Mouse (Mus musculus): ENCODE data around the gene Chd2. TPM values are rescaled to one million over a fixed set of nuclear protein-coding genes. Genes with fewer than 3 reads are reported as not detected.
"Not testable (repeated sequence)": the region's sequence is repeated elsewhere in the genome, so short reads cannot be mapped to it uniquely, and the experiment has no call there.

Chd2 gene
- polyA plus RNA-seq, 1 experiment from 2014 or later = 70.9 TPM

GRCm38 (mm10) chr7:73583400-73583799, 41.8 kb upstream of the Chd2 start:
- 89% methylated on average over 7 of the region's 7 CpGs for WGBS
- peak overlapping the region; percentile 43; the same call in 1 of the 2 replicates for H3K27ac ChIP-seq (ENCODE audit: low read depth, low read length)
- ATAC-seq (ENCODE audit: low FRiP score, low TSS enrichment) = no peak

DNA sequence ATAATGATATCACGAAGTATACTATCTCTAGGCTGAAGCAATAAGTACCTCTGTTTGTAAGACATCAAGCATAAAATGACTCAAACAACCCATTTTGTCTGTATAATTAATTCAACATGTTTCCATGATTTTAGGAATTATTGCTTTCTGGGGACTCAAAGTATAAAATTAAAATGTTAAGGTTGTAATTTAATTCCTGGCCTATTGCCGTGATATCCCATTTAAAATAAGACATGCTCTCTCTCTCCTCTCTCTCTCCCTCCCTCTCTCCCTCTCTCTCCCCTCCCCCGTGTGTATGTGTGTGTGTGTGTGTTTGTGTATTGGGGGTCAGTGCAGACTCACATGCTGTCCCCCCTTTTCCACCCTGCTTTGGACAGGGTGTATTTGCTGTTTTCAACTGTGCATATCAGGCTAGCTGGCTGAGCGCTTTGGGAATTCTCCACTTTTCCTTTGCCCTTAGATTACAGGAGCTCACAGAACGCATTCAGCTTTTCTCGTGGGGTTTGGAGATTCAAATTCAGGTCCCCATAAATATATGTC, 40.3 kb upstream of the Chd2 start:
- no peak overlapping the region for H3K4me3 ChIP-seq (ENCODE audit: low read length)
- H3K9me3 ChIP-seq (ENCODE audit: control insufficient read depth, low read length) = no peaks in the 10 kb centered on the region
- no peak for ATAC-seq (ENCODE audit: low FRiP score, low TSS enrichment)
- H3K4me2 ChIP-seq (replicated peaks; ENCODE audit: low read depth, low read length) = no peak overlapping the region
- H3K36me3 ChIP-seq (ENCODE audit: control insufficient read depth, insufficient read depth, low read length) = no peaks in the 10 kb centered on the region
- WGBS = 51% methylated on average over 6 of the region's 6 CpGs
- peaks cover 14% of the 10 kb centered on the region; the same call in 1 of the 2 replicates for H3K4me1 ChIP-seq (ENCODE audit: control insufficient read depth, insufficient read depth, low read length)
- no peak overlapping the region for H3K27ac ChIP-seq (ENCODE audit: low read depth, low read length)
- H3K27me3 ChIP-seq (ENCODE audit: control insufficient read depth, insufficient read depth, low read length) = no peaks in the 10 kb centered on the region
- H3K9ac ChIP-seq (ENCODE audit: low read depth, low read length) = no peak overlapping the region

More at GRCm38 (mm10) chr7:73583400-73583799, 41.8 kb upstream of the Chd2 start:
- Histone ChIP-seq H3K9ac (ENCODE audit: low read depth, low read length) (no peak overlapping the region), H3K27me3 (ENCODE audit: control insufficient read depth, insufficient read depth, low read length) (no peaks in the 10 kb centered on the region), H3K4me1 (ENCODE audit: control insufficient read depth, insufficient read depth, low read length) (peaks cover 14% of the 10 kb centered on the region; the same call in 1 of the 2 replicates), H3K36me3 (ENCODE audit: control insufficient read depth, insufficient read depth, low read length) (no peaks in the 10 kb centered on the region), H3K4me3 (ENCODE audit: low read length) (no peak overlapping the region), H3K4me2 (replicated peaks; ENCODE audit: low read depth, low read length) (no peak overlapping the region), H3K9me3 (ENCODE audit: control insufficient read depth, low read length) (no peaks in the 10 kb centered on the region)

DNA sequence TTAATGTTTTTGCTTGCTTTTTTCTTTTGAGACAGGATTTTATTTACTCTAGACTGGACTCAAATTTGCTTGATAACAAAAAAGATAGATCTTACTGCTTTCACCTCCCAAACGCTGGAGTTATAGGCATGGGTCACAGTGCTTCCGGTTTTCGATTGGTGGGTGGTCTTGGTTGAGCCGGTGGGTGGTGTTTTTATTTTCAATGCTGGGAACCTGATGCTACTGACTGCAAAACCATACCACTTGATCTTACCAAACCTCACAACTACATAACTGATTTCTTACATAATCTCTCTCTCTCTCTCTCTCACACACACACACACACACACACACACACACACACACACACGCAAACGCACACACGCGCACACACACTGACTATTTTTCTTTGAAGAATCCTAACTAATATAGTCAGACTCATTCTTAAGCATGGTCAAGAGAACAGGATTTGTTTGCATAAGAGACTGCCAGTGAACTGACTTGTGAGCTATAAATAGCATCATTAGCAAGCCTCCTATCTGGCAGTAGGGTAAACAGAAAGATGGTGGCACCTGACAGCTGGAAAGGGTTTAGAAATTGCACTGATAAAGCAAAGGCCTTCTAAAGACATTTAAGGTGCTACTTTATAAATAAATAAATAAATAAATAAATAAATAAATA, 37.6 kb upstream of the Chd2 start:
- Histone ChIP-seq H3K36me3 (ENCODE audit: control insufficient read depth, insufficient read depth, low read length) (no peaks in the 10 kb centered on the region), H3K27ac (ENCODE audit: low read depth, low read length) (no peak overlapping the region), H3K4me2 (replicated peaks; ENCODE audit: low read depth, low read length) (no peak overlapping the region), H3K9ac (ENCODE audit: low read depth, low read length) (no peak overlapping the region), H3K9me3 (ENCODE audit: control insufficient read depth, low read length) (no peaks in the 10 kb centered on the region), H3K27me3 (ENCODE audit: control insufficient read depth, insufficient read depth, low read length) (no peaks in the 10 kb centered on the region), H3K4me1 (ENCODE audit: control insufficient read depth, insufficient read depth, low read length) (peaks cover 4% of the 10 kb centered on the region; the same call in 1 of the 2 replicates), H3K4me3 (ENCODE audit: low read length) (no peak overlapping the region)
- peak; percentile 26; the same call in 1 of the 2 replicates for ATAC-seq (ENCODE audit: low FRiP score, low TSS enrichment)
- WGBS = 50% methylated on average over 8 of the region's 8 CpGs

DNA sequence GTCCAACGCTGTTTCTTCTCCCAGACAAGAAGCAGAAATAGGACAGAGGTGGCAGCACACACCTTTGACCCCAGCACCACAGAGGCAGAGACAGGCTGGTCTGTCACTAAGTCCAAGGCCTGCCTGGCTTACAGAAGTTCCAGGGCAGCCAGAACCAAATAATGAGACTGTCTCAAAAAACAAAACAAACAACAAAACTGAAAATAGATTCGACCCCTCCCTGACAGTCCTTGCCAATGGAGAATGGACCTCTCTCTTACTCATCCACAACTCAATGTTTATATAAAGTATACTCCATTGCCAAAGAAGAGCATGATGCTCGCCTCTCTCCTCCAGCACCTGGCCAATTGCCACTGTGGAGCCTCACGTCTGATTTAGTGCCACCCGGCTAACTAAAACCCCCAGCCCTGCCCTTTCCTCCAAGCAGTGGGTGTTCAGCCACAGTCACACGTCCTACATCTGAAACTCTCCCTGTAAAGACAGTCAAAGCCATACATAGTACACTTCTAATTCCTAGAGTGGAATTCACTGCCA, 36.3 kb upstream of the Chd2 start:
- Histone ChIP-seq H3K27ac (ENCODE audit: low read depth, low read length) (no peak overlapping the region), H3K9me3 (ENCODE audit: control insufficient read depth, low read length) (no peaks in the 10 kb centered on the region), H3K36me3 (ENCODE audit: control insufficient read depth, insufficient read depth, low read length) (no peaks in the 10 kb centered on the region), H3K27me3 (ENCODE audit: control insufficient read depth, insufficient read depth, low read length) (no peaks in the 10 kb centered on the region), H3K9ac (ENCODE audit: low read depth, low read length) (no peak overlapping the region), H3K4me3 (ENCODE audit: low read length) (no peak overlapping the region), H3K4me1 (ENCODE audit: control insufficient read depth, insufficient read depth, low read length) (no peaks in the 10 kb centered on the region; the same call in 1 of the 2 replicates), H3K4me2 (replicated peaks; ENCODE audit: low read depth, low read length) (no peak overlapping the region)
- ATAC-seq (ENCODE audit: low FRiP score, low TSS enrichment) = no peak
- WGBS = 78% methylated on average over 6 of the region's 6 CpGs

DNA sequence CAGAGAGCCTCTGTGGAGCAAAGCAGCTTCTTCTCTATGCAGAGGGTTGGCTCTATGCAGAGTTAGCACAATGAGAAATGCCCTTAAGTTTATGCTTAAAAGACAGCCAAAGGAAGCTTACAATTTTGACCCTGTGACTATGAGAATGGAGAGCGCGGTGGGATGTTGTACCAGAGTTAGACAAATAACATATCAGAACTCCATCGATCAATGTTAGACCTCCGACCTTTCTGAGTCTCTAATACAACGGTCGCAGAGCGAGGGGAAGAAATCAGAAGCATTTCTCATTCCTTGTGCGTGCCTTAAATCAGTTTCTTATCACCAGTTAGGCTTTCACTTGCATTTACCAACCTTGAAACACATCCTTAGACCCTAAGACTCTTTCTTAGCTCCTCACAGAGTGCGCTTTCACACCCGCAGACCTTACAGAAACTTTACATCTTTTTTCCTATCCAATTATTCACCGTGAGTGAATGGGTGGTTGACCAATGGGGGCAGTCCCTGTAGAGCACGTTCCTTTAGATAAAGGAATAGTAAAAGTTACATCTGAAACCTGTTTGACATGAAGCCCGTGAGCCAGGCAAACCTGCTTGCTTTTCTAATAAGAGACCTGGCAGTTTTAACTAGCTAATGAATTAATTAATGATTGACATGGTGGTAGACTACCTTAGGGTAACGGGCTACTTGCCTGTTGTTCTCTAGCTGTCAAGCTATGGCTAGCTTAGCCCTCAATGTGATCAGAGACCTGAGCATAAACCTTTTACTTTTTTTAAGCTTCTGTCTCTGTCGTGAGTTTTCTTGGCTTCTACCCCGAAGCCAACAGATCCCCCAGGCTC, 34.7 kb upstream of the Chd2 start:
- Histone ChIP-seq H3K9me3 (ENCODE audit: control insufficient read depth, low read length) (no peaks in the 10 kb centered on the region), H3K4me3 (ENCODE audit: low read length) (no peak overlapping the region), H3K36me3 (ENCODE audit: control insufficient read depth, insufficient read depth, low read length) (no peaks in the 10 kb centered on the region), H3K9ac (ENCODE audit: low read depth, low read length) (no peak overlapping the region), H3K27ac (ENCODE audit: low read depth, low read length) (no peak overlapping the region), H3K27me3 (ENCODE audit: control insufficient read depth, insufficient read depth, low read length) (no peaks in the 10 kb centered on the region), H3K4me2 (replicated peaks; ENCODE audit: low read depth, low read length) (no peak overlapping the region), H3K4me1 (ENCODE audit: control insufficient read depth, insufficient read depth, low read length) (no peaks in the 10 kb centered on the region; the same call in 1 of the 2 replicates)
- no peak for ATAC-seq (ENCODE audit: low FRiP score, low TSS enrichment)
- 63% methylated on average over 16 of the region's 16 CpGs for WGBS

DNA sequence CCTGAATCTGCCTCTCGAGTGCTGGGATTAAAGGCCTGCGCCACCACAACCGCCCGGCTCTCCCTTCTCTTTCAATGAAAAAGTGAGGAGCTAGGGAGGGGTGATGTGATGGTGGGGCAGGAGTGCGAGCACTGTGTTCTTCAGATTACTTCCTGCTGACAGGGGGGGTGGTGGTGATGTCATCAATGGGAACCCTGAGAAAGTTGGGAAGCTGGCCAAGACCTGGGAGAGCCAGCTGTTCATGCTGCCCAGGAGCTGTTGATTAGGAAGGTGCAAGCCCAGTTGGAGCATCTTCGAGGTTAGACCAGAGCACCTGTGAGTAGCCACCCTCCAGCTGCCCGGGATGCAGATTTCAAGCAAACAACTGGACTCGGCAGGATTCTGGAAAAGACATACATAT, 33.6 kb upstream of the Chd2 start:
- Histone ChIP-seq H3K9ac (ENCODE audit: low read depth, low read length) (no peak overlapping the region), H3K4me3 (ENCODE audit: low read length) (no peak overlapping the region), H3K27me3 (ENCODE audit: control insufficient read depth, insufficient read depth, low read length) (no peaks in the 10 kb centered on the region), H3K27ac (ENCODE audit: low read depth, low read length) (no peak overlapping the region), H3K9me3 (ENCODE audit: control insufficient read depth, low read length) (no peaks in the 10 kb centered on the region), H3K4me1 (ENCODE audit: control insufficient read depth, insufficient read depth, low read length) (no peaks in the 10 kb centered on the region; the same call in 1 of the 2 replicates), H3K36me3 (ENCODE audit: control insufficient read depth, insufficient read depth, low read length) (no peaks in the 10 kb centered on the region), H3K4me2 (replicated peaks; ENCODE audit: low read depth, low read length) (no peak overlapping the region)
- ATAC-seq (ENCODE audit: low FRiP score, low TSS enrichment) = no peak
- WGBS = 70% methylated on average over 8 of the region's 8 CpGs

- H3K4me1 ChIP-seq (ENCODE audit: control insufficient read depth, insufficient read depth, low read length); H3K4me3 ChIP-seq (ENCODE audit: low read length); ATAC-seq (ENCODE audit: low FRiP score, low TSS enrichment); H3K9ac ChIP-seq (ENCODE audit: low read depth, low read length); H3K27me3 ChIP-seq (ENCODE audit: control insufficient read depth, insufficient read depth, low read length); H3K4me2 ChIP-seq (replicated peaks; ENCODE audit: low read depth, low read length); H3K9me3 ChIP-seq (ENCODE audit: control insufficient read depth, low read length); H3K36me3 ChIP-seq (ENCODE audit: control insufficient read depth, insufficient read depth, low read length); H3K27ac ChIP-seq (ENCODE audit: low read depth, low read length): not testable (repeated sequence)
- 83% methylated on average over 3 of the region's 3 CpGs for WGBS
Observed at GRCm38 (mm10) chr7:73574673-73575072, 33.0 kb upstream of the Chd2 start.

- no peaks in the 10 kb centered on the region; the same call in 1 of the 2 replicates for H3K4me1 ChIP-seq (ENCODE audit: control insufficient read depth, insufficient read depth, low read length)
- H3K27me3 ChIP-seq (ENCODE audit: control insufficient read depth, insufficient read depth, low read length) = no peaks in the 10 kb centered on the region
- no peak overlapping the region for H3K4me2 ChIP-seq (replicated peaks; ENCODE audit: low read depth, low read length)
- no peaks in the 10 kb centered on the region for H3K36me3 ChIP-seq (ENCODE audit: control insufficient read depth, insufficient read depth, low read length)
- no peak overlapping the region for H3K4me3 ChIP-seq (ENCODE audit: low read length)
- no peak for ATAC-seq (ENCODE audit: low FRiP score, low TSS enrichment)
- H3K9me3 ChIP-seq (ENCODE audit: control insufficient read depth, low read length) = no peaks in the 10 kb centered on the region
- 79% methylated on average over 3 of the region's 3 CpGs for WGBS
- no peak overlapping the region for H3K9ac ChIP-seq (ENCODE audit: low read depth, low read length)
- H3K27ac ChIP-seq (ENCODE audit: low read depth, low read length) = no peak overlapping the region
Observed at GRCm38 (mm10) chr7:73572571-73572970, 30.9 kb upstream of the Chd2 start.
